Mouse (Mus musculus) ES-E14 (cell line): Measurements from ENCODE around the gene Slc6a6. TPM values are rescaled to one million over a fixed set of nuclear protein-coding genes. Genes with fewer than 3 reads are reported as not detected.

ENCODE experiments used
- DNase-seq: peaks from one replicate; pipeline ENCODE4 v3.0.0-alpha.2; 2013; ENCODE audit warnings: low read depth, low spot score
- H3K27ac ChIP-seq: 2 replicates; pipeline ENCODE4 v1.5.1; 2012; ENCODE audit warnings: low read depth, mild to moderate bottlenecking, low read length, moderate library complexity, mixed read lengths; ENCODE audit not compliant: poor library complexity, insufficient read depth, severe bottlenecking
- H3K36me3 ChIP-seq: 2 replicates; pipeline ENCODE4 v1.6.1; 2012; ENCODE audit warnings: mild to moderate bottlenecking, low read length, moderate library complexity, mixed read lengths; ENCODE audit not compliant: control insufficient read depth, poor library complexity, insufficient read depth, severe bottlenecking
- H3K4me1 ChIP-seq, 2 experiments: fragments of 150-350 bp in 1 of 2; sonication (generic) in 1 of 2; 2 replicates each; pipeline ENCODE4 v1.6.1; 2012; ENCODE audit warnings: low read length in 2 of 2, mild to moderate bottlenecking in 1 of 2, mixed read lengths in 1 of 2; ENCODE audit not compliant: control insufficient read depth in 2 of 2, insufficient read depth in 2 of 2, poor library complexity in 1 of 2
- H3K4me3 ChIP-seq, 2 experiments: fragments of 150-350 bp in 1 of 2; sonication (generic) in 1 of 2; 2 replicates each; pipeline ENCODE4 v1.5.1; 2012; ENCODE audit warnings: low read length in 2 of 2, low read depth in 1 of 2, mild to moderate bottlenecking in 1 of 2, mixed read lengths in 1 of 2; ENCODE audit not compliant: insufficient read depth in 1 of 2, poor library complexity in 1 of 2, severe bottlenecking in 1 of 2
- H3K9ac ChIP-seq: 2 replicates; pipeline ENCODE4 v1.6.1; 2012; ENCODE audit warnings: low read depth, mild to moderate bottlenecking, low read length, mixed read lengths; ENCODE audit not compliant: poor library complexity, insufficient read depth, severe bottlenecking
- H3K9me3 ChIP-seq: fragments of 150-350 bp; sonication (generic); 2 replicates; pipeline ENCODE4 v1.6.1; 2012; ENCODE audit warnings: low read depth, mild to moderate bottlenecking, low read length; ENCODE audit not compliant: control insufficient read depth, insufficient read depth
- CHD2 ChIP-seq: IDR thresholded peaks from 2 replicates; pipeline ENCODE4 v1.6.1; 2014; ENCODE audit warnings: mild to moderate bottlenecking, low read depth, low read length, inconsistent platforms
- HCFC1 ChIP-seq: IDR thresholded peaks from 2 replicates; pipeline ENCODE4 v1.6.1; 2012; ENCODE audit warnings: low read length, inconsistent platforms, borderline replicate concordance; ENCODE audit not compliant: insufficient read depth
- MAFK ChIP-seq: IDR thresholded peaks from 2 replicates; pipeline ENCODE4 v1.6.1; 2014; ENCODE audit warnings: mild to moderate bottlenecking, low read depth, low read length, inconsistent platforms; ENCODE audit not compliant: insufficient read depth
- ZC3H11A ChIP-seq: IDR thresholded peaks from 2 replicates; pipeline ENCODE4 v1.6.1; 2012; ENCODE audit warnings: low read depth, mild to moderate bottlenecking, inconsistent platforms, low read length, borderline replicate concordance
- ZNF384 ChIP-seq: IDR thresholded peaks from 2 replicates; pipeline ENCODE4 v1.6.1; 2012; ENCODE audit warnings: low read depth, low read length, inconsistent platforms
- in situ Hi-C, 2 experiments: fragments of 600-800 bp; cut with MboI; formaldehyde crosslinking; loops; one replicate each; pipeline ENCODE4 v1.15.1; 2025; ENCODE audit warnings: low sequenced_read_pairs in 2 of 2, inconsistent platforms in 1 of 2; ENCODE audit not compliant: unreplicated experiment in 2 of 2
- total RNA-seq: library from RNA; depleted of rRNA; stranded (reverse); fragments of 300-350 nt; gene quantifications from 2 replicates; pipeline ENCODE4 v1.2.3, GENCODE M21; 2012

The Slc6a6 gene
- total RNA-seq, 1 experiment = 150 TPM

DNA sequence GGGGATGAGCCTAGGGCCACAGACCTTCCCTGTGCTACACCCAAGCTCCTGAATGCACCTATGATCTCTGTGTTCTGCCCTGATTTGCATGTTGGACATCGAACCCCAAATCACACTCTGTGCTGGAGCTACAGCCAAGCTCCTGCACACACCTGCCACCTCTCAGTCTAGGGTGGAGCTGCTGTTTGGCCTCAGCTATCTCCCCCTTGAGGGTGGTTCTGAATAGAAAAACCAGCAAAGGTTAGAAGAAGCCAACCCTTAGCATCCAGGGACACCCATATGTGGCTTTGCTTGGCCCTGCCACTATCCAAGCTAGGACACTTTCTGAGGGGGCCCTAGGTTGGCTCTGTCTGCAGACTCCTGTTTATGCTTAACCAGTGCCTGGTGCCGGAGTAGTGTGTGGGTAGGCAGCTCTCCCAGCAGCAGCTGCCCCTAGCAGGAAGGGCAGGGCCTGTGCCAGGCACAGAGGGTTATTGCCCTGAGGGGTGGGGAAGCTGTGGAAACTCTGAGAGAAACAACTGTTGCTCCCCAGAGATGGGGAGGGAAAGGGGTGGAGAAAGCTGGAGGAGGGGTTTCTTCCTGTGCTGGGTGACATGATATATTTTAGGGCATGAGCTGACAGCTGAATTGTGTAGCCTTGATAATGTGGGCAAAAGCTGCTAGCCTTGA lies 23.9 kb upstream of the Slc6a6 start:
- no peaks in the 10 kb centered on the region for H3K9me3 ChIP-seq
- H3K36me3 ChIP-seq = no peaks in the 10 kb centered on the region
- no peak for DNase-seq
- H3K4me3 ChIP-seq = no peak overlapping the region
- H3K4me1 ChIP-seq = peaks cover 2 to 24% of the 10 kb centered on the region in 2 experiments; a peak in 2 of 4 replicates
- H3K27ac ChIP-seq = no peak overlapping the region
- H3K9ac ChIP-seq = no peak overlapping the region
- in situ Hi-C loops = no loop called here
- TF ChIP-seq CHD2 = no peak

DNA sequence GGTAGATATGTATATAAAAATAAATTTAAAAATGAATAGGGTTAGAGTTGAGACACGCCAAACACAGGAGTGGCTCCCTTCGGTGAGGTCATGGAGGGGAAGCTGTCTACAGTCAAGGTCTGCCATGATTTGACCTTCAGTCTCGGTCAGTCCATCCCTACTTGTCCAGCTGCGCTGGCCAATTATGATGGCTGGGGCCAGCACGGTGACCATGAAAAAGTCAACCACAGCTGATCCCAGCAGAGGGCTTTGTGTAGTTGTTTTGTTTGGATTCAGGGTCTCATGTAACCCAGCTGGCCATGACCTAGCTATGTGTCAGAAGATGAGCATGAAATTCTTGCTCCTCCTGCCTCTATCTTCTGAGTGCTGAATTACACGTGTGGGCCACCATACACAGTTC lies 21.6 kb upstream of the Slc6a6 start:
- DNase-seq = no peak
- Histone ChIP-seq H3K4me1 (peaks cover 9 to 33% of the 10 kb centered on the region in 2 experiments), H3K9me3 (no peaks in the 10 kb centered on the region), H3K27ac (no peak overlapping the region), H3K4me3 (no peak overlapping the region), H3K36me3 (no peaks in the 10 kb centered on the region), H3K9ac (no peak overlapping the region)
- in situ Hi-C loops = no loop called here
- TF ChIP-seq ZC3H11A (no peak), MAFK (no peak), CHD2 (no peak)

DNA sequence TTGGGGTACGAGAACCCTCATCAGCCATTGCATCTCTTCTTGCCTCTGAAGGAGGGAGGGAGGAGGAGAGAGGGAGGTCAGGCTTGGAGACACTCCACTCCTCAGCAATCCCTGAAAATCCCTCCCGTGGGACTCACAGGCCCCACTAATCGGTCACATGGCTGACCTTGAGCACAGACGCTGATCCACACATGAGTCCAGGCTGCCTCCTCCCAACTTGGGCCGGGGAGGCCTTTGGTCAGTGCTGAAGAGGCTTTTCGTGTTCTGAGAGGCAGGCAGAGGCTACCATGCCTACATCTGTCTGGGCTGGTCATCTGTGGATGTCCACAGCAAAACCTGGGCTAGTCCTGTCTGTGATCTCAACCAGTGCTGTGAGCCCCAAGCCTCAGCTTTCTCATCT lies 20.2 kb upstream of the Slc6a6 start:
- TF ChIP-seq ZNF384 (no peak), ZC3H11A (no peak), CHD2 (no peak), MAFK (no peak), HCFC1 (no peak)
- in situ Hi-C loops = no loop called here

DNA sequence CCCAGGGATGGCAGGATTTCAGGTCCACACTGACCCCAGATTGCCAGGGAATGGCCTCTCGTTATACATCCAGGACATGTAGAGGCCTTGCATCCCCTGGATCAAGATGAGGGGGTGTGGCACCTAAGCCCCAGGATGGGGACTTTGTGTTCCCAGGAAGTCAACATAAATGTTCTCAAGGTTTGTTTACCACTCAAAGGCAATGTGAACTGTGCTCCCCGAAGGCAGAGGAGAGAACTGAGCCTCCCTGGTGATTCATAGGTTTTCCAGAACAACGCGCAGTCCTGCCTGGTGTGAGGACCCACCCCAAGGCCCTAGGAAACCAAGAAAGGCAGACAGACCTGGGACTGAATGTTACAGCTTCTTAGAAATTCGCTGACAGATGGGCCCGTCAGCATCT lies 18.6 kb upstream of the Slc6a6 start:
- in situ Hi-C loops = no loop called here
- no peak for TF ChIP-seq ZNF384
- no peak for TF ChIP-seq MAFK
- no peak for TF ChIP-seq CHD2
- no peak for TF ChIP-seq ZC3H11A
- TF ChIP-seq HCFC1 = no peak
- H3K4me3 ChIP-seq = no peak overlapping the region
- no peak for DNase-seq
- H3K36me3 ChIP-seq = no peaks in the 10 kb centered on the region
- H3K27ac ChIP-seq = no peak overlapping the region
- no peak overlapping the region for H3K9ac ChIP-seq
- peaks cover 12 to 33% of the 10 kb centered on the region in 2 experiments for H3K4me1 ChIP-seq
- H3K9me3 ChIP-seq = no peaks in the 10 kb centered on the region

More for the DNA sequence above, 20.2 kb upstream of the Slc6a6 start:
- Histone ChIP-seq H3K4me1 (peaks cover 12 to 38% of the 10 kb centered on the region in 2 experiments), H3K36me3 (no peaks in the 10 kb centered on the region), H3K27ac (no peak overlapping the region), H3K9ac (no peak overlapping the region), H3K4me3 (no peak overlapping the region), H3K9me3 (no peaks in the 10 kb centered on the region)
- DNase-seq = no peak

DNA sequence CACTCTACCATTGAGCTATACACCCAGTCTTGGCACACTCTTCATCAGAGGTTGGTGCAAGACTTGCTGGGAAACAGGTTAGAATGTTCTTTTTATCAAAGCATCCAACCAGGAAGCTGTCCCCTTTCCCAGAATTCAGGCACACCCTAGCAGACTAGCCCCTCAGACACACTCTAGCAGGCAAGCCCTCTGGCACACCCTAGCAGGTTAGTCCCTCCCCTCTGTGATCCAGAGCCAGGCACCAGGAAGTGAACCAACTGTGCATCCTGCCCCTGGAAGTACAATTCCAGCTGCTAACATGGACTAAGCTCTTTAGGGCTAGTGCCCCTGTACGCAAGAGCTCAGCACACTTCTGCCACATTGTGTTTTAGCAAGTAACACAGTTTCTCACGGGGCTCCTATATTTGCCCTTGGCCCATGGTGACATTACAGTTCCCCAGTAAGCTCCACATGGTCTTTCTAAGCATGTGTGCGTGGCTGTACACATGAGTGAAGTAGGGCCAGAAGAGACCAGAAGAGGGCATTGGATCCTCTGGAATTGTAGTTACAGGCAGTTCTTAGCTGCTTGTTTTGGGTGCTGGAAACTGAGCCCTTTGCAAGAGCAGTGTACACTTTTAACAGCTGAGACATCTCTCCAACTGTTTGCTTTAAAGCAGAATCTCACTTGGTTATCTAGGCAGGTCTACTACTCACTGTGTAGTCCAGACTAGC lies 17.7 kb upstream of the Slc6a6 start:
- in situ Hi-C loops = no loop called here
- Histone ChIP-seq H3K27ac (peak overlapping the region; percentile 50; the same call in 1 of the 2 replicates), H3K36me3 (no peaks in the 10 kb centered on the region), H3K4me1 (peaks cover 12 to 32% of the 10 kb centered on the region in 2 experiments), H3K4me3 (no peak overlapping the region), H3K9ac (no peak overlapping the region), H3K9me3 (no peaks in the 10 kb centered on the region)
- no peak for DNase-seq
- TF ChIP-seq ZNF384 (no peak), ZC3H11A (no peak), CHD2 (no peak), MAFK (no peak), HCFC1 (no peak)
